Mouse (Mus musculus) liver, adult 2 months (tissue): ENCODE results near the gene Pkd1.

Source experiments
- CTCF ChIP-seq: fragments of 200-500 bp; IDR thresholded peaks from 2 replicates; pipeline ENCODE4 v1.5.1; 2011; ENCODE audit warnings: low read depth, low read length, control low read depth
- POLR2A ChIP-seq: fragments of 200-500 bp; IDR thresholded peaks from 2 replicates; pipeline ENCODE4 v1.6.1; 2011; ENCODE audit warnings: low read length, control low read depth; ENCODE audit not compliant: insufficient read depth; ENCODE audit errors: extremely low read depth

GRCm38 (mm10) chr17:24544613-24545012 is 5.0 kb upstream of the Pkd1 start:
- no peak for TF ChIP-seq POLR2A
- no peak for TF ChIP-seq CTCF
